Mouse (Mus musculus): ENCODE measurements around the gene Timp3.

Gene Timp3

DNA sequence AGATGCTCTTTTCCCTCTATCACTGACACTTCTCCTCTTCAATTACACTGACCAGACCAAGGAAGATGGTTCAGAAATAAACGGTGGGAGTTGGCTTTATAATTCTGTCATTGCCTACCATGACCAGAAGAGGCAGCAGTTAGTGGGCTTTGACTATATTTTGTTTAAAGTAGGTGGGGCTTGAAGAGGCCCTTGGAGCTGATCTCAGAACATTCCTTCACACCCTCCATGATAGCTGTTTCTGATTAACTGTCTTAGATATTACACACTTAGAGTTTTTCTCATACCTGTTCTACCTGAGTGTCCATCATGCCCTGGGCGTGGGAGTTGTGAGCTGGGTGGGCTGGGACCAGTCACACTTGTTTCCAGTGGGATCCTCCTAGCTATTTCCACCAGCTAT, 28.5 kb downstream of the Timp3 start:
- DNase-seq (ENCODE audit: low read depth, low spot score), result no peak

GRCm38 (mm10) chr10:86329241-86329882, 29.2 kb downstream of the Timp3 start:
- DNase-seq (ENCODE audit: low read depth, low spot score), result no peak

- DNase-seq (ENCODE audit: low read depth, low spot score), result no peak
These were observed 31.0 kb downstream of the Timp3 start for GRCm38 (mm10) chr10:86330993-86331680.

DNA sequence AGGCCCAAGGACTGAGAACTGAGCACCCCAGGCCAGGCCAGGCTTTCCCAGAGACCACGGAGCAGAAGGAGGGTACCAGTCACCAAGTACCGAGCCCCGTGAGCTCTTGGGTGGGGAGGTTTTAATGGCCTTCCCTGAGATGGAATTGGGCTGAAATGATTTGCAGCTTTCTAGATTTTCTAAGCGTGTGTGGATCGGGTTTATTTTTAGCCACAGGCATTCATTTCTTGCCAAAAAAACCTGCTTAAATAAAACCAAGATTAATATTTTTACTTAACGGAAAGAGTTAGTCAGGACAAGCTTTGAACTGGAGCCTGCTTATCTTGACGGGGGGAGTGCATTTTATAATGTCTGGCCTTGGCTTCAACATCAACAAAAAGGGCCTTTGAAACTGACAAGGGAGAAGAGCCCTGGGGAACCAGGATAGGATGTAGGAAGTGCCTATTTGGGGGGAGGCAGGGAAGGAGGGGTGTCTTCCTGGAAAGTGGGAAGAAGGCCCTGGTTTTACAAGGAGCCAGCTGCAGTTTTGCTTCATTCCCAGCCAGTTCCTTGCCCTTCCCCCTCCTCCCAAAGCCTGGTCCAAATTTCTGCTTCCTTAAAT, 31.6 kb downstream of the Timp3 start:
- no peak for DNase-seq (ENCODE audit: low read depth, low spot score)

DNA sequence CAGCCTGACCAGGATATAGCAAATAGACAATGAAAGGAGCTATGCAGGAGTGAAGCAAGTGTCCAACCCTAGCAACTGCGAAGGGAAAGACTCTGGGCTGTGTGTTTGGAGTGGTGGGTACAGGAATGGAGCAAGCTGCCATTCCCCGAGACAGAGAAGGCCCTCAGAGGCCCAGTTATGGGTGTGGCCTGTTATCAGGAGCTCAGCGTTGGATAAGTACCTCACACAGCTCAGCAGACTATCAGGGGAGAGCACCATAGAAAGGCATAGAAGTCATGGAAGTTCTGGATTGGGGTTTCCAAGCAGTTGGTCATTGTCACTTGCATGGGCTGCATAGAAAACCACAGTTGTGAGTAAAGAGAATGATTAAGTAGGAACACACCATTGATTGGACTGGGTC, 32.8 kb downstream of the Timp3 start:
- DNase-seq (ENCODE audit: low read depth, low spot score), result no peak

GRCm38 (mm10) chr10:86334581-86334980, 34.4 kb downstream of the Timp3 start:
- DNase-seq (ENCODE audit: low read depth, low spot score), result no peak

GRCm38 (mm10) chr10:86336506-86336905, 36.3 kb downstream of the Timp3 start:
- no peak for DNase-seq (ENCODE audit: low read depth, low spot score)

DNA sequence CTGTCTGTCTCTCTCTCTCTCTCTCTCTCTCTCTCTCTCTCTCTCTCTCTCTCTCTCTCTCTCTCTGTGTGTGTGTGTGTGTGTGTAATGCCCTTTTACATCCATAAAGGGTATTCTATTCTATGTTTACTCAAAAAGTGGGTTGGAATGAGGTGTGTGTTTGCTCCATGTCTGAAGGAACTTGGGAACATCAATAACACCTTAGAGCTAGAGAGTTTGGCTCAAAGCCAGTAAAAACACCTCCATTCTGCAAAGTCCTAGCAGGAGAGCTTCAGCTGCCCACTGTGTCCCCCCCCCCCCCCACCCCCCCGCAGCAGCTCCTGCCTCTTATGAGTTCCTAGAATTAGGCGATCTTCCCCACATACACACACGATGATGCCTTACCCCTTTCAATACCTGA, 37.1 kb downstream of the Timp3 start:
- DNase-seq (ENCODE audit: low read depth, low spot score), result no peak

- no peak for DNase-seq (ENCODE audit: low read depth, low spot score)
These were observed 38.0 kb downstream of the Timp3 start for GRCm38 (mm10) chr10:86338121-86338715.

DNA sequence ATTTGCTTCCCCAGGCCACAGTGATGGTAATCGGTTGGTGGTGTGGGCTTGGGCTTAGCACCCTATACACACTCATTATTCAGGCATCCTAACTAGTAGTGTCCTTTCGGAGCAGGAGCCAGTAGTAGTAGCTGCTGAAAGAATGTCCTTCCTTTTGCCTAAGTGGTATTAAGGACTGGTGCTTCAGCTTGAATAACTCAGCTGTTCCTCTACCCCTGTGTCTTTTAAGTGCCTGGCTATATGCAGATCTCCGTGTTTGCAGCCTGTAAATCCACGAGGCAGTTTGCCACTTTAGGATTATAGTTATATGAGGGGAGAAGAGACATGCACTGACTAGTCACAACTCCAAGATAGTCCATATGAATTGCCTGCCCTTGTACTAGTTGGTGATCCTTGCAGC, 38.9 kb downstream of the Timp3 start:
- no peak for DNase-seq (ENCODE audit: low read depth, low spot score)

DNA sequence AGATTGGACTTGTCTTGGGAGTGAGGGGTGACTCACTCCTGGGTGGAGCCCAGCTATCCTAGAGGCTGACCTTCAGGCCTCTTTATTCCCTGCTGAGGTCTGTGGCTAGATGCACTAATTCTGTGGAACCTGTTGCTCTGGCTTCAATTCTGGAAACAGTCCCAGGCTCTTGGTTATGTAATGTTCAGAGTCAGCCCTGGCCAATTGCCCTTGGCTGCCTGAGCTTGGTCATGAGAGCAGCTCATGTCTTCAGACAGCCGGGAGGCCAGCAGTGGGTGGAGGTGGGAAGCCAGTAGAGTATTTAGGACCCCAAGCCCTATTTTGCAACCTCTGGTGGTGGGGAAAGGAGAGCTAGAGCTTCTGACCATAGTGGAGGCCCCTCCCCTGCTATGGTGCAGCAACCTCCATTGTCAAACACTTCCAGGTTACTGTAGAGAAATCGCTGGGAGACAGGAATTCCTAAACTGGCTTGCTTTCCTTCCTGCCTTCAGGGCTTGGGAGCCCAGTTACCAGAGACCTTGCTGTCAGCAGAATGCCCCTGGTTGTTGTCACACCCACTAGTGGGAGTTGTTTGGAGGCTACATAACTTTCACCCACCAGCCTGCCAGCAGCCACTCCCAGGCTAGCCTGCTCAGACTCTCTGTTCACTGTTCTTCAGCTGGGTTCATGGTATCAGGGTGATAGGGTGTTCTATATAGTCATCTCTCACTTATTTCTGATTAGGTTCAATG, 39.6 kb downstream of the Timp3 start:
- no peak for DNase-seq (ENCODE audit: low read depth, low spot score)

GRCm38 (mm10) chr10:86340421-86340820, 40.2 kb downstream of the Timp3 start:
- no peak for DNase-seq (ENCODE audit: low read depth, low spot score)

GRCm38 (mm10) chr10:86340991-86341527, 40.9 kb downstream of the Timp3 start:
- DNase-seq (ENCODE audit: low read depth, low spot score), result no peak

DNA sequence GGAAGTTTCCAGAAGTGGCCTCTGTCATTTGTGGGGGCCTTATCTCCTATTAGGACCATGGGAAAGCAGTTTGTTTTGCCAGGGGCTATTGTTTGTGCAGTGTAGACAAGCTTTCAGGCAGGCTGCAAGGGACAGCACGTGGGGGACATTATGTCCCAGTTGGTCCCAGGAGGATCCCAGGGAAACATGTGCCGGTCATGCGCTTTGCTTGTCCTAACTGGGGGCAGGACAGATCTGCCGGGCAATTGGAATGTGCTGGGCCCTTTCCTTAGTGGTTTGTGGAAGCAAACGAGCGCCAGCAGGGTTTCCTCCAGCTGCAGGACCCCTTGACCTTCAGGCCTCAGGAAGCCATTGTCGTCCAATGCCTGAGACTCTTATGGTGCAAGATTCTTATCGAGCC, 41.4 kb downstream of the Timp3 start:
- no peak for DNase-seq (ENCODE audit: low read depth, low spot score)

GRCm38 (mm10) chr10:86342151-86342550, 42.0 kb downstream of the Timp3 start:
- DNase-seq (ENCODE audit: low read depth, low spot score), result no peak

DNA sequence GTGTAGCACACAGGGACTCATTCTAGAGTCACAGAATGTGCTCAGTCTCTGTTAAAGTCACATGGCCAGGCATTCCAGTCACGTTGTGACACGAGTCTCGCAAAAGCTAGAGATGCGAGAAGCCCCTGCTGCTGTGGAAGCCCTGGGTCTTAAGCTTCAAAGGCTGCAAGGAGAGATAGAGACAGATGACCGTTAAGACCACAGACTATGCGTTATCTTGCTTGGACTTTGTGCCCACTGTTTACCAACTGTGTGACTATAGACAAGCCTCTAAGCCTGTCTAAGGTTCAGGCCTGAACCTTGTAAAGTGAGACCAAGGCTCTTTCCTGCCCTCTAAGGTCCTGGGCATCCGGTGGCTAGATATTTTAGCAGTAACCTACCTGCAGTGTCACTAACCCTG, 42.5 kb downstream of the Timp3 start:
- DNase-seq (ENCODE audit: low read depth, low spot score), result no peak

DNA sequence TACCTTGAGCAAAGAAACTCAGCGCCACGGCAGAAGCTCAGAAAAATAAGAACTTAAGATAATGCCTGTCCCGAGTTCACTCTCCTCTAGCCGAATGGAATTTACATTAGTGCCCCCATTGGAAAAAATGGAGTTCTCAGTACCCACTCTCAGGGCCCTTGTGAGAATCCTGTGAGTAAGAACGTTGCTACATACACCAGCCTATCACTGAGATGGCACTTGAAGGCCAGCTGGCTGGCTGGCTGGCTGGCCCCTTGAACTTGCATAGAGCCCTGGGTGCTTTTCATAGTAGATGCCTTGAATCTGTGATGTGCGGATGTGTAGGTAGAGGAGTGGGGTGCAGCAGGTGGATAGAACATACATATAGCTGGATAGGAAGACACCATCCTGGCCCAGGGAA, 43.2 kb downstream of the Timp3 start:
- DNase-seq (ENCODE audit: low read depth, low spot score), result no peak

- DNase-seq (ENCODE audit: low read depth, low spot score), result no peak
These were observed 43.8 kb downstream of the Timp3 start for GRCm38 (mm10) chr10:86343931-86344330.

DNA sequence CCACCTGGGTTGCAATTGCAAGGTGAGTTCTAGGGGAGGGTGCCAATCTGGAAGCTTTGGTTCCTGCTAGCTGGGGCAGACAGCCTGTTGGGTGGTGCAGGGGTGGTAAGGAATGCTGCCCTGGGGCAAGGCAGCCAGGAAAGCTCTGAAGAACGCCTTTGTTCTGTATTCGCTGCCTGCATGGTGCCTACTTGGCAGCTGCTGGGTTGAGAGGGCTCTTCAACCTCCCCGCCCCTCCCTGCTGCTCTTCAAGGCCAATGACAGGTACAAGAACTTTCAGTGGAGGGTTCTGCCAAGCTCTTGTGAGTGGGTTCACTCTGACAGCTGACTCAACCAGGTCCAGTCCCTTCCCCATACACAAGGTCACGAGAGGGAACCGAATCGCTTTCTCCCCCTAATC, 44.5 kb downstream of the Timp3 start:
- no peak for DNase-seq (ENCODE audit: low read depth, low spot score)

- no peak for DNase-seq (ENCODE audit: low read depth, low spot score)
These were observed 45.5 kb downstream of the Timp3 start for GRCm38 (mm10) chr10:86345645-86346044.

- no peak for DNase-seq (ENCODE audit: low read depth, low spot score)
These were observed 46.2 kb downstream of the Timp3 start for GRCm38 (mm10) chr10:86346235-86346840.

All from brain, embryonic 18.5 days (tissue).